Mouse (Mus musculus): ENCODE data around the gene Grik3. TPM values are rescaled to one million over a fixed set of nuclear protein-coding genes. Genes with fewer than 3 reads are reported as not detected.

The Grik3 gene
- not detected for polyA plus RNA-seq (2014; fragmentation: Illumina TruSeq; extraction: RNeasy Lipid Tissue Mini Kit (QIAGEN cat#74804); ENCODE audit: low read depth, low replicate concordance)

DNA sequence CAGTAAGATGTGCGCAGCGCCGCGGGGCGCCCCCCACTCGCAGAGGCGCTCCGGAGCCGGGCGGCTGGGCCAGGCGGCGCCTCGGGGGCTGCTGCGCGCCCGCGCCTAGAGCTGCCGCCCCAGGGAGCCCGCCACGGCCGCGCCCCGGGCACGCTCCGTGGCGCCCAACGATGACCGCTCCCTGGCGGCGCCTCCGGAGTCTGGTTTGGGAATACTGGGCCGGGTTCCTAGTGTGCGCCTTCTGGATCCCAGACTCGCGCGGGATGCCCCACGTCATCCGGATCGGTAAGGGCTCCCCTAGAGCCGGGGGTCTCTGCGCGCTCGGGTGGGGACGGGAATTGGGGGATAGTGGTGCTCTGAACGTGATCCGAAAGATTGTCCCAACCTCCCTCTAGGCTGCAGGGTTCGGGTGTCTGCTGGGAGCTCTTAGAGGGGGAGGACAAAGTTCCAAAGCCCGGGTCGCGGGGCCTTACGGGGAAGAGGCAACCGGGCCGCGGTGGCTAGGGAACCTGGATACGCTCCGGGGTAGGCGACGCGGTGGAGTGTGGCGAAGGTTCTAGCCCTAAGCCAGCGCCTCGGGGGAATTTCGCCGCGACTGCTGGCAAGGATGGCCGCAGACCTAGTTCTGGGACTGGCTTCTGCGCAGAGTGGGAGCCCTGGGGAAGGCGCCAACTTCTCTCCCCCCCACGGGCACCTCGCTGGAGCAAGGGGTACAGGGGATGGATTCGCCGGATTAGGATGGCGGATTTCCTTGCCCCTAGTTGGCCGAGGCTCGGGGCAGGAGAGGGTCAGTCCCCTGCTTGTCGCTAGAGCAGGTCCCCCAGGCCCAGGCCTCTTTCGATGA, at the start of gene Grik3:
TSS of gene Grik3 (plus strand) at position 40 of the 844 bp plus-strand sequence.

Measured in liver, adult 10 weeks (tissue).